Mouse (Mus musculus) cerebellum, postnatal 25 days (tissue): ENCODE measurements around the gene Fgd2.
"Not testable (repeated sequence)": the region's sequence is repeated elsewhere in the genome, so short reads cannot be mapped to it uniquely, and the experiment has no call there.

Experiments used
- DNase-seq, 2 experiments: peaks; one replicate each; pipeline ENCODE4 v3.0.0; 2021; ENCODE audit warnings: mixed read lengths in 2 of 2

Fgd2 gene

GRCm38 (mm10) chr17:29368726-29369125, 8.0 kb downstream of the Fgd2 start:
- no peak for DNase-seq

- peak; percentile 94 to 96 for DNase-seq
Observed at GRCm38 (mm10) chr17:29370984-29371723, 10.4 kb downstream of the Fgd2 start.

GRCm38 (mm10) chr17:29375871-29376270, 15.2 kb downstream of the Fgd2 start:
- DNase-seq: no peak

GRCm38 (mm10) chr17:29378056-29378455, 17.3 kb downstream of the Fgd2 start:
- DNase-seq: no peak

- DNase-seq: no peak
Observed at GRCm38 (mm10) chr17:29380241-29380640, 19.5 kb downstream of the Fgd2 start.

GRCm38 (mm10) chr17:29381472-29381871, 20.8 kb downstream of the Fgd2 start:
- peak; percentile 56 to 80 for DNase-seq

- no peak for DNase-seq
Observed at GRCm38 (mm10) chr17:29382417-29382816, 21.7 kb downstream of the Fgd2 start.

- DNase-seq: no peak
Observed at GRCm38 (mm10) chr17:29383923-29384322, 23.2 kb downstream of the Fgd2 start.

- peak in 1 of 2 experiments; percentile 39 for DNase-seq
Observed at GRCm38 (mm10) chr17:29384850-29385438, 24.2 kb downstream of the Fgd2 start.

- DNase-seq: no peak
Observed at GRCm38 (mm10) chr17:29385746-29386145, 25.0 kb downstream of the Fgd2 start.

GRCm38 (mm10) chr17:29388978-29389377, 28.3 kb downstream of the Fgd2 start:
- peak; percentile 41 to 68 for DNase-seq

- no peak for DNase-seq
Observed at GRCm38 (mm10) chr17:29391280-29391679, 30.6 kb downstream of the Fgd2 start.

- no peak for DNase-seq
Observed at GRCm38 (mm10) chr17:29393335-29394089, 32.8 kb downstream of the Fgd2 start.

- DNase-seq: no peak
Observed at GRCm38 (mm10) chr17:29394106-29394760, 33.5 kb downstream of the Fgd2 start.

- not testable (repeated sequence) for DNase-seq
Observed at GRCm38 (mm10) chr17:29394761-29395160, 34.0 kb downstream of the Fgd2 start.

GRCm38 (mm10) chr17:29395381-29395780, 34.7 kb downstream of the Fgd2 start:
- no peak for DNase-seq

- DNase-seq: no peak
Observed at GRCm38 (mm10) chr17:29396056-29396799, 35.5 kb downstream of the Fgd2 start.

GRCm38 (mm10) chr17:29396821-29397242, 36.1 kb downstream of the Fgd2 start:
- peak; percentile 87 to 90 for DNase-seq

- peak; percentile 64 to 73 for DNase-seq
Observed at GRCm38 (mm10) chr17:29397480-29398433, 37.0 kb downstream of the Fgd2 start.

GRCm38 (mm10) chr17:29398434-29399026, 37.8 kb downstream of the Fgd2 start:
- DNase-seq: no peak
